Mouse (Mus musculus): ENCODE data around the gene Frat1. TPM values are rescaled to one million over a fixed set of nuclear protein-coding genes. Genes with fewer than 3 reads are reported as not detected.
A peak's percentile ranks its signal among the peaks of the same experiment; 100 is the strongest.

Gene Frat1
- polyA plus RNA-seq (2014; fragmentation: Nextera tagmentation; extraction: Ambion mirVana) = 19.5 and 19.9 TPM in 2 replicates

DNA sequence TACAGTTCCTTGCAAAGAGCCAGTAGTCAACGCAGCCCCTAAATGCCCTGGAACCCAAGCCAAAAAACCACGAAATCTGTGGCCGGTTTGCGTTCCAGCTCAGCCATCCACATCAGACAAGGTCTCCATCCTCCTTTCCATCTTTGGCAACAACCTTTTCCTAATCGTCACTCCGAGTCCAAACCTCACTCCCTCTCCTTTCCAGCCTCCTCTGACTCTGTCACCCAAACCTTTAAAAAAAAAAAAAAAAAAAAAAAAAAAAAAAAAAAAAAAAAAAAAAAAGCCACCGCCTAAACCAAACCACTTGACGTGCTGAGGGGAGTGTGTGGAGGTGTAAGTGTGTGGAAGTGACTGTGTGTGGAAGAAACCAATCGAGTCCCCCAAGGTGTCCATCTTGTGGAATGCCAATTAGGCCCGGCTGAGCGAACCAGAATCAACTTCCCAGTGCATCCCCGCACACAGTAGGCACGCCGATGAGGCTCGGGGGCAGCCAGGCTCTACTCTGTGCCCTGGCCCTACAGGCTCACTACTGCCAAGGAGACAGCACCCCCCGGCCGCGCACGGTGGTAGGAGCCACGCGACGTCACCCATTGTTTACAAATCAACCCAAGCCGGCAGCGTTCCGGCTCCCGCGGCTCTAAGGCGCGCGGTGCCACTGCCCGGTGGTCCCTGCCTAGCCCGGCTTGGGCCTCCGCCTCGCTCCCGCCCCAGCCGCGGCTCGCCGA, at the start of gene Frat1:
Gene Frat1 (plus strand): TSS at position 590 of the 725 bp plus-strand sequence.
- 1% methylated on average over 39 of the region's 39 CpGs for WGBS
- no peaks in the 10 kb centered on the region for H3K27me3 ChIP-seq (replicated peaks; ENCODE audit: control insufficient read depth, insufficient read depth, low read length)
- peak within 1 kb of the TSS; percentile 83 for H3K27ac ChIP-seq (ENCODE audit: low read depth, low read length)
- ATAC-seq (replicated peaks; ENCODE audit: low FRiP score) = peak; percentile 89
- DNase-seq (ENCODE audit: low spot score) = peak; percentile 98
- peak within 1 kb of the TSS; percentile 83 for H3K4me3 ChIP-seq (ENCODE audit: low read depth, low read length)
- no peaks in the 10 kb centered on the region for H3K9me3 ChIP-seq (ENCODE audit: control insufficient read depth, low read length)
- no peaks in the 10 kb centered on the region for H3K36me3 ChIP-seq (ENCODE audit: control insufficient read depth, insufficient read depth, low read length)
- H3K4me1 ChIP-seq (replicated peaks; ENCODE audit: control insufficient read depth, insufficient read depth, low read length) = peaks cover 26% of the 10 kb centered on the region
- H3K9ac ChIP-seq (ENCODE audit: low read depth, low read length) = peak within 1 kb of the TSS; percentile 92
- H3K4me2 ChIP-seq = peak within 1 kb of the TSS; percentile 97

DNA sequence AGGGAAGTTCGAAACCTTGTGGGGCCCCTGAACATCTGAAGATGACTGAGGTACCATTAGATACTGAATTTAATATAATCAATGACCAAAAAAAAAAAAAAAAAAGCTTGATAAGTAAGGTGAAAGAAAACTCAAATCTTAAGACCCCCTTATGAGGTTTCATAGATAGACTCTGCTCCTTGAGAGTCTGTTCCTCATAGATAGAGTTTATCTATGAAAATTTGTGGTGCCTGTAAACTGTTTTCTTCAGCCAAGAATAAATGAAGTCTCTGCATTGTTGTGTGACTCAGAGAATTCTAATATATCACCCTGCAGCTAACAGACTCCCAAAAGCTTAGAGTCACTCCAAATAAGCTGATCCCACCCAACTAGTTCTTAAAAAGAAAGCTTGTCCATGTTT, 42.9 kb upstream of the Frat1 start:
- Histone ChIP-seq H3K27me3 (replicated peaks; ENCODE audit: control insufficient read depth, insufficient read depth, low read length) (no peaks in the 10 kb centered on the region), H3K27ac (ENCODE audit: low read depth, low read length) (no peak overlapping the region)

DNA sequence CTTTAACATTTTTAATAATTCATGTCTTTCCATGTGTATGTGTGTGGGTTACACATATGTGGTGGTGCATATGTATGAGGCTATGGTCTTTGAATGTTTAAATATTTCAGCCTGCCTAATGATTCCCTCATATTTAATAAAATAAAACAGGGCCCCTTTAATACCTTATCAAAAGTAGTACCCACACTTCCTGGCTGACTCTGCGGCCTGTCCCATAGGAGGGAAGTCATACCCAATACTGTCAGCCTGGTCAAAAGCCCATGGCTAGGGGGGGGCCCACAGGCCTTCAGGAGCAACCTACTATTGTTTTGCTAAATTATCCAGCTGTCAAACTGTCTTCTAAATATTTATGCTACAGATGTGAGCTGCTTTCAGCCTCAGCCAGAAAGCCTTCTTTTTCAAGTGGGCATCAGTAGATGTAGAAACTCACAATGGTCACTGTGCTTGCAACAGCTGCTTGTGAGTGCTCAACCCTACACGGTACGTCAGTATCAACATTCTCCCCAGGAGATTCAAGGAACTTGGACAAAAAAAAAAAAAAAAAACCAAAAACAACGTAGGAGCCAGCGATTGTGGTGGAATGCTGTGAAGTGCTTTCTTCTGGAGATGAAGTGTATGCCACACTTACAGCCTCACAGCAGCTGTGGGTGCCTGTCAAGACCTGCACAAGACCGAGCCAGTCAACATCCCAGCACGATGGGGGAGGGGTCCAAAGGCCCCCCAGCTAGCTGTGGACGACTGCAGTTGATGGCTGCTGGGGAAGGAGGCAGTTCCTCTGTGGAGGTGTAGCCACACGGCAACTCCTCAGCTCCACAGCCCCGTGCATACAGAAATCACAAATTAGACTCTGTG, 40.4 kb upstream of the Frat1 start:
- H3K36me3 ChIP-seq (ENCODE audit: control insufficient read depth, insufficient read depth, low read length) = peaks cover 17% of the 10 kb centered on the region
- WGBS = 73% methylated on average over 10 of the region's 10 CpGs
- H3K4me3 ChIP-seq (ENCODE audit: low read depth, low read length) = no peak overlapping the region
- H3K27ac ChIP-seq (ENCODE audit: low read depth, low read length) = no peak overlapping the region
- no peaks in the 10 kb centered on the region for H3K9me3 ChIP-seq (ENCODE audit: control insufficient read depth, low read length)
- ATAC-seq (replicated peaks; ENCODE audit: low FRiP score) (no peak), DNase-seq (ENCODE audit: low spot score) (no peak)
- no peaks in the 10 kb centered on the region for H3K27me3 ChIP-seq (replicated peaks; ENCODE audit: control insufficient read depth, insufficient read depth, low read length)
- peaks cover 4% of the 10 kb centered on the region; the same call in 1 of the 2 replicates for H3K4me1 ChIP-seq (replicated peaks; ENCODE audit: control insufficient read depth, insufficient read depth, low read length)
- no peak overlapping the region for H3K4me2 ChIP-seq
- H3K9ac ChIP-seq (ENCODE audit: low read depth, low read length) = no peak overlapping the region

More for the DNA sequence above, 42.9 kb upstream of the Frat1 start:
- Histone ChIP-seq H3K9ac (ENCODE audit: low read depth, low read length) (no peak overlapping the region), H3K4me2 (no peak overlapping the region), H3K9me3 (ENCODE audit: control insufficient read depth, low read length) (no peaks in the 10 kb centered on the region), H3K4me1 (replicated peaks; ENCODE audit: control insufficient read depth, insufficient read depth, low read length) (no peaks in the 10 kb centered on the region), H3K36me3 (ENCODE audit: control insufficient read depth, insufficient read depth, low read length) (peaks cover 25% of the 10 kb centered on the region), H3K4me3 (ENCODE audit: low read depth, low read length) (no peak overlapping the region)
- DNase-seq (ENCODE audit: low spot score) (no peak), ATAC-seq (replicated peaks; ENCODE audit: low FRiP score) (no peak)
- WGBS = 82% methylated on average over 1 of the region's 1 CpGs

DNA sequence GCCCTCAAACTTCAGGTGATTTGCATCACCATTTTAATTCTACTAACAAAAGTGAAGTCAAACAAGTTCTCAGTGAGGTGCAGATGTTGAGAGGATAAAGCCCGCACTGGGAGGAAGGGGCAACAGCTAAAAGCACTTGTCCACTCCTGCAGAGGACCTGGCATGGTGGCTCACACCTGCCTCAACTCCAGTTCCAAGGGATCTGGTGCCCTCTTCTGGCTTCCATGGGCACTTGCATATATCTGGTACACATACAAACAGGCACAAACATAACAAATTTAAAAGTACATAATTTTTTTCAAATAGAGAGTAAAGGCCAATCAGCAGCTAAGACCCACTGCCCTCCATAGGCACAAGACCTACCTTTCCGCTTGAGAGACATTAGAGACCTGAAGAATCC, 38.4 kb upstream of the Frat1 start:
- H3K9me3 ChIP-seq (ENCODE audit: control insufficient read depth, low read length) = no peaks in the 10 kb centered on the region
- H3K9ac ChIP-seq (ENCODE audit: low read depth, low read length) = no peak overlapping the region
- WGBS = 96% methylated on average over 2 of the region's 2 CpGs
- no peak overlapping the region for H3K4me3 ChIP-seq (ENCODE audit: low read depth, low read length)
- peaks cover 5% of the 10 kb centered on the region for H3K36me3 ChIP-seq (ENCODE audit: control insufficient read depth, insufficient read depth, low read length)
- no peak for DNase-seq (ENCODE audit: low spot score)
- peaks cover 4% of the 10 kb centered on the region; the same call in 1 of the 2 replicates for H3K4me1 ChIP-seq (replicated peaks; ENCODE audit: control insufficient read depth, insufficient read depth, low read length)
- no peak overlapping the region for H3K4me2 ChIP-seq
- ATAC-seq (replicated peaks; ENCODE audit: low FRiP score) = no peak
- H3K27ac ChIP-seq (ENCODE audit: low read depth, low read length) = no peak overlapping the region
- H3K27me3 ChIP-seq (replicated peaks; ENCODE audit: control insufficient read depth, insufficient read depth, low read length) = no peaks in the 10 kb centered on the region

DNA sequence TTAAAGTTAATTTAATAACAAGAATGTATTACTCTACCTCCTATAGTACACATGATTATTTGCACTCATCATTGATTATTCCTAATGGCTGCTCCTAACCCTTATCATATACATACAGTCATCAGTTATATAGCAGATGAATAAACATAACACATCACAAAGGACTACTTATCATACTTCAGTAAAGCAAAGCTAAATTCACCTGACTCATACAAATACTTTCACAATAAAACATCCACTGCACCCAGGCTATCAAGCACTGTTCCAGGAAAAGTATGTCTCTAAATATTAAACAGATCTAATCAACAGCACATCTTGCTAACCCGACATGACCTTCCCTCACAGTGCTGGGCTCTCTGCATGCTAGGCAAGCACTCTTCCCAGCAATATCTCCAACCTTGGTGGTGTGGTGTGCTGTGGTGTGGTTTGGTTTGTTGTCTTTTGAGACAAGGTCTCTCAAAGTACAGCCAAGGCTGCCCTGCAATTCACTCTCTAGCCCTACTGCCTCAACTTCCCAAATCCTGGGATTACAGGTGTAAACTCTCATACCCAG, 36.8 kb upstream of the Frat1 start:
- H3K27ac ChIP-seq (ENCODE audit: low read depth, low read length) = no peak overlapping the region
- no peak overlapping the region for H3K9ac ChIP-seq (ENCODE audit: low read depth, low read length)
- H3K4me2 ChIP-seq = no peak overlapping the region
- H3K27me3 ChIP-seq (replicated peaks; ENCODE audit: control insufficient read depth, insufficient read depth, low read length) = no peaks in the 10 kb centered on the region
- no peak for DNase-seq (ENCODE audit: low spot score)
- H3K9me3 ChIP-seq (ENCODE audit: control insufficient read depth, low read length) = no peaks in the 10 kb centered on the region
- H3K4me1 ChIP-seq (replicated peaks; ENCODE audit: control insufficient read depth, insufficient read depth, low read length) = peaks cover 8% of the 10 kb centered on the region; the same call in 1 of the 2 replicates
- ATAC-seq (replicated peaks; ENCODE audit: low FRiP score) = no peak
- H3K4me3 ChIP-seq (ENCODE audit: low read depth, low read length) = no peak overlapping the region
- 32% methylated on average over 1 of the region's 1 CpGs for whole genome bisulfite sequencing
- no peaks in the 10 kb centered on the region; the same call in 1 of the 2 replicates for H3K36me3 ChIP-seq (ENCODE audit: control insufficient read depth, insufficient read depth, low read length)

DNA sequence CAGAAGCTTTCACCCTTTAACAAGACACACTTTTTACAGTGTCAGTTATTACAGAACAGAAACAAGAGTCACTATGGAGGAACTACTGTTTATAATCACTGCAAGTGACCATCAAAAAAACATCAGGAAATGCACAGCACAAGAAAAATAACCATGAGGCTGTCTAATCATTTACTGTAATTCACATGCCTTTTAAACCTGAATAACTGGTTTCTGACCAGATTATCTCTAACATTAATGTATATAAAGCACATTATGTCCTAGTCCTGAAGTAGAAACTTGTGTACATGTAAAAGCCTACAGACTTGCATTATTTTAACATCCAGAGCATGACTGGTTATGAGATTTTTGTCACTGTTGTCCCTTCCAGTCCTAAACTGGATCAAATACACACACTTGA, 35.8 kb upstream of the Frat1 start:
- Histone ChIP-seq H3K4me3 (ENCODE audit: low read depth, low read length) (no peak overlapping the region), H3K9ac (ENCODE audit: low read depth, low read length) (no peak overlapping the region), H3K4me1 (replicated peaks; ENCODE audit: control insufficient read depth, insufficient read depth, low read length) (peaks cover 8% of the 10 kb centered on the region; the same call in 1 of the 2 replicates), H3K27me3 (replicated peaks; ENCODE audit: control insufficient read depth, insufficient read depth, low read length) (no peaks in the 10 kb centered on the region), H3K36me3 (ENCODE audit: control insufficient read depth, insufficient read depth, low read length) (no peaks in the 10 kb centered on the region; the same call in 1 of the 2 replicates), H3K4me2 (no peak overlapping the region), H3K9me3 (ENCODE audit: control insufficient read depth, low read length) (no peaks in the 10 kb centered on the region), H3K27ac (ENCODE audit: low read depth, low read length) (no peak overlapping the region)
- DNase-seq (ENCODE audit: low spot score) = no peak
- ATAC-seq (replicated peaks; ENCODE audit: low FRiP score) = no peak

DNA sequence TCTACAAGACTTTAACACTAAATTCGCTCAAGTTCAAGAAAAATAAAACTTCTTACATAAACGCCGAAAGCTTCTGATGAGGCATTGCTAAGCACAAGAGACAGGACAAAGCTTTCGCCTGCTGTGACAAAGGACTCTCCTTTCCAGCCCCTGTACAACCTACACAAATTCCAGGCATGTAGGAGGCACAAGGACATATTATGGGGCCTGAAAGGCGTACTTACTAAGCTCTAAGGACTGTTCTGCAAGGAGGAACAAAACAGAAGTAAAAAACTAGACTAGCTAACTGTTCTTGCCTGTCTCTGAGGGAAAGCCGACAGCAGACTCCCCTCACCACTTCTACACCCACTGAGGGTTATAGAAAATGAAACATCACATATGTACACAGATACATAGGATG, 34.9 kb upstream of the Frat1 start:
- no peak for DNase-seq (ENCODE audit: low spot score)
- Histone ChIP-seq H3K36me3 (ENCODE audit: control insufficient read depth, insufficient read depth, low read length) (no peaks in the 10 kb centered on the region; the same call in 1 of the 2 replicates), H3K27ac (ENCODE audit: low read depth, low read length) (no peak overlapping the region), H3K4me1 (replicated peaks; ENCODE audit: control insufficient read depth, insufficient read depth, low read length) (peaks cover 8% of the 10 kb centered on the region; the same call in 1 of the 2 replicates), H3K4me3 (ENCODE audit: low read depth, low read length) (no peak overlapping the region), H3K27me3 (replicated peaks; ENCODE audit: control insufficient read depth, insufficient read depth, low read length) (no peaks in the 10 kb centered on the region), H3K4me2 (no peak overlapping the region), H3K9me3 (ENCODE audit: control insufficient read depth, low read length) (no peaks in the 10 kb centered on the region), H3K9ac (ENCODE audit: low read depth, low read length) (no peak overlapping the region)
- 86% methylated on average over 6 of the region's 6 CpGs for WGBS
- ATAC-seq (replicated peaks; ENCODE audit: low FRiP score) = no peak

DNA sequence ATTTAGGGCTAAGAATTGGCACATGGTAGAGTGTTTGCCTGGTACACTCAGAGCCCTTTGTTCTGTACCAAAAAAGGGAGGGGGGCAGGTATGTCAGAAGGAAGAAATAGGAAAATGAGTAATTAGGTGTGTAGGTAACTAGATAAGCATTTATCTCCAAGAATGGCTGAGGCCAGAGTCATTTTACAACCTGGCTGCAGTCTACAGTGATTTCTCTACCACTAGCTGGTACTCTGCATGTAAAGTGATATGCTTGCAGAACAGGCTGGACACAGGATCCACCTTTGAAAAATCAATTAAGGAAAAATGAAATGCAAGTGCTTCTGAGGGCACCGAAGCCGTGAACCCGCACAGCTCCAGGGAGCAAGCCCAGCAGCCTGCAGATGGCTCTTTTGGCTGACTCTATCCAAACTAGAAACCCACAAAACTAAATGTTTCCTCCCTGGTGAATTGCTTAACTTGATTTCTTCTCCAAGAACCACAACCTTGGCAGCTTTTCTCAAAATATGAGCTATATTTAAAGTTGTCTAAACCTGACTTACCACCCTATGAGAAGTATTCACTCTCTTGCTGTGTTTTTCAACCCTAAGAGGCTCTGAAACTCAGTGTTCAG, 33.5 kb upstream of the Frat1 start:
- H3K4me3 ChIP-seq (ENCODE audit: low read depth, low read length) = no peak overlapping the region
- H3K27ac ChIP-seq (ENCODE audit: low read depth, low read length) = no peak overlapping the region
- ATAC-seq (replicated peaks; ENCODE audit: low FRiP score) = no peak
- 71% methylated on average over 3 of the region's 3 CpGs for WGBS
- no peak overlapping the region for H3K9ac ChIP-seq (ENCODE audit: low read depth, low read length)
- H3K4me2 ChIP-seq = no peak overlapping the region
- no peaks in the 10 kb centered on the region; the same call in 1 of the 2 replicates for H3K36me3 ChIP-seq (ENCODE audit: control insufficient read depth, insufficient read depth, low read length)
- peaks cover 18% of the 10 kb centered on the region for H3K4me1 ChIP-seq (replicated peaks; ENCODE audit: control insufficient read depth, insufficient read depth, low read length)
- no peaks in the 10 kb centered on the region for H3K9me3 ChIP-seq (ENCODE audit: control insufficient read depth, low read length)
- no peaks in the 10 kb centered on the region for H3K27me3 ChIP-seq (replicated peaks; ENCODE audit: control insufficient read depth, insufficient read depth, low read length)
- no peak for DNase-seq (ENCODE audit: low spot score)
